Mouse (Mus musculus) MEL (cell line): ENCODE results near the gene Cmpk2. TPM values are rescaled to one million over a fixed set of nuclear protein-coding genes. Genes with fewer than 3 reads are reported as not detected.
A peak's percentile ranks its signal among the peaks of the same experiment; 100 is the strongest.
"Not testable (repeated sequence)": the region's sequence is repeated elsewhere in the genome, so short reads cannot be mapped to it uniquely, and the experiment has no call there.

Source experiments
- DNase-seq: peaks from one replicate; pipeline ENCODE4 v3.0.0; 2011; ENCODE audit warnings: low read depth, low spot score
- H3K27ac ChIP-seq: 2 replicates; pipeline ENCODE4 v1.5.1; 2012; ENCODE audit warnings: low read depth, mild to moderate bottlenecking, control low read depth, low read length, moderate library complexity; ENCODE audit not compliant: control insufficient read depth
- H3K27me3 ChIP-seq, 2 experiments: fragments of 150-350 bp in 1 of 2; sonication (generic) in 1 of 2; 2 replicates each; pipeline ENCODE4 v1.6.1; 2012; ENCODE audit warnings: low read length in 2 of 2, mild to moderate bottlenecking in 2 of 2, improper control_type of control experiment in 1 of 2, moderate library complexity in 1 of 2; ENCODE audit not compliant: insufficient read depth in 2 of 2, control insufficient read depth in 1 of 2
- H3K36me3 ChIP-seq, 2 experiments: 2 replicates each; pipeline ENCODE4 v1.6.1; 2012 to 2014; ENCODE audit warnings: low read length in 2 of 2, improper control_type of control experiment in 1 of 2, inconsistent platforms in 1 of 2, mild to moderate bottlenecking in 1 of 2; ENCODE audit not compliant: insufficient read depth in 2 of 2, control insufficient read depth in 1 of 2
- H3K4me1 ChIP-seq, 2 experiments: fragments of 150-350 bp in 1 of 2; sonication (generic) in 1 of 2; 2 replicates each; pipeline ENCODE4 v1.6.1; 2012; ENCODE audit warnings: low read length in 2 of 2, improper control_type of control experiment in 1 of 2, mild to moderate bottlenecking in 1 of 2; ENCODE audit not compliant: insufficient read depth in 2 of 2, control insufficient read depth in 1 of 2
- H3K4me3 ChIP-seq, 2 experiments: fragments of 150-350 bp in 1 of 2; sonication (generic) in 1 of 2; 2 replicates each; pipeline ENCODE4 v1.5.1; 2012; ENCODE audit warnings: low read depth in 2 of 2, low read length in 2 of 2, mild to moderate bottlenecking in 2 of 2, moderate library complexity in 2 of 2, control low read depth in 1 of 2, improper control_type of control experiment in 1 of 2; ENCODE audit not compliant: control insufficient read depth in 1 of 2, insufficient read depth in 1 of 2
- H3K79me2 ChIP-seq: 2 replicates; pipeline ENCODE4 v1.6.1; 2012; ENCODE audit warnings: mild to moderate bottlenecking, low read length, moderate library complexity; ENCODE audit not compliant: control insufficient read depth, poor library complexity, insufficient read depth
- H3K9ac ChIP-seq: 2 replicates; pipeline ENCODE4 v1.6.1; 2012; ENCODE audit warnings: low read depth, mild to moderate bottlenecking, control low read depth, low read length, moderate library complexity; ENCODE audit not compliant: control insufficient read depth, poor library complexity, severe bottlenecking
- H3K9me3 ChIP-seq: fragments of 150-350 bp; sonication (generic); replicated peaks from 2 replicates; pipeline ENCODE4 v1.6.1; 2012; ENCODE audit warnings: mild to moderate bottlenecking, low read length, improper control_type of control experiment, moderate library complexity; ENCODE audit not compliant: insufficient read depth
- CTCF ChIP-seq, 3 experiments: IDR thresholded peaks in 2 of 3; conservative IDR thresholded peaks in 1 of 3; 2 replicates each; pipeline ENCODE4 v1.5.1; 2011 to 2012; ENCODE audit warnings: low read length in 3 of 3, low read depth in 2 of 3, mild to moderate bottlenecking in 2 of 3, improper control_type of control experiment in 1 of 3, inconsistent platforms in 1 of 3, mixed read lengths in 1 of 3, moderate library complexity in 1 of 3; ENCODE audit not compliant: control insufficient read depth in 1 of 3, insufficient read depth in 1 of 3, poor library complexity in 1 of 3, severe bottlenecking in 1 of 3
- ETS1 ChIP-seq: IDR thresholded peaks from 2 replicates; pipeline ENCODE4 v1.6.1; 2012; ENCODE audit warnings: low read depth, mild to moderate bottlenecking, inconsistent platforms, low read length, improper control_type of control experiment, moderate library complexity
- HCFC1 ChIP-seq: IDR thresholded peaks from 2 replicates; pipeline ENCODE4 v1.6.1; 2012; ENCODE audit warnings: low read depth, mild to moderate bottlenecking, inconsistent platforms, low read length, improper control_type of control experiment, moderate library complexity
- MAFK ChIP-seq: IDR thresholded peaks from 2 replicates; pipeline ENCODE4 v1.6.1; 2011; ENCODE audit warnings: low read depth, mild to moderate bottlenecking, low read length, improper control_type of control experiment, borderline replicate concordance
- MYB ChIP-seq: IDR thresholded peaks from 2 replicates; pipeline ENCODE4 v1.6.1; 2011; ENCODE audit warnings: mild to moderate bottlenecking, low read depth, low read length, improper control_type of control experiment
- MYC ChIP-seq: IDR thresholded peaks from 2 replicates; pipeline ENCODE4 v1.6.1; 2011; ENCODE audit warnings: low read depth, mild to moderate bottlenecking, low read length, improper control_type of control experiment, moderate library complexity
- NELFE ChIP-seq: IDR thresholded peaks from 2 replicates; pipeline ENCODE4 v1.6.1; 2011; ENCODE audit warnings: low read depth, low read length, improper control_type of control experiment
- NRF1 ChIP-seq: IDR thresholded peaks from 2 replicates; pipeline ENCODE4 v1.6.1; 2014; ENCODE audit warnings: low read depth, mild to moderate bottlenecking, inconsistent platforms, low read length, improper control_type of control experiment, moderate library complexity; ENCODE audit not compliant: poor library complexity, insufficient read depth, severe bottlenecking
- RAD21 ChIP-seq: IDR thresholded peaks from 2 replicates; pipeline ENCODE4 v1.6.1; 2011; ENCODE audit warnings: mild to moderate bottlenecking, low read depth, low read length, improper control_type of control experiment
- SIN3A ChIP-seq: IDR thresholded peaks from 2 replicates; pipeline ENCODE4 v1.6.1; 2012; ENCODE audit warnings: low read length, improper control_type of control experiment, inconsistent platforms
- SMC3 ChIP-seq: IDR thresholded peaks from 2 replicates; pipeline ENCODE4 v1.6.1; 2011; ENCODE audit warnings: low read depth, low read length, improper control_type of control experiment
- TCF12 ChIP-seq: IDR thresholded peaks from 2 replicates; pipeline ENCODE4 v1.6.1; 2014; ENCODE audit warnings: low read depth, mild to moderate bottlenecking, inconsistent platforms, low read length, improper control_type of control experiment, moderate library complexity
- USF2 ChIP-seq, 2 experiments: IDR thresholded peaks; 2 replicates each; pipeline ENCODE4 v1.6.1; 2011 to 2012; ENCODE audit warnings: improper control_type of control experiment in 2 of 2, low read length in 2 of 2, borderline replicate concordance in 1 of 2, inconsistent platforms in 1 of 2, low read depth in 1 of 2, mild to moderate bottlenecking in 1 of 2; ENCODE audit not compliant: insufficient read depth in 1 of 2
- ZNF384 ChIP-seq: IDR thresholded peaks from 2 replicates; pipeline ENCODE4 v1.6.1; 2012; ENCODE audit warnings: low read depth, mild to moderate bottlenecking, inconsistent platforms, low read length, improper control_type of control experiment
- polyA plus RNA-seq, 2 experiments: library from polyadenylated mRNA; stranded (reverse) in 1 of 2; unstranded in 1 of 2; fragments of >175 nt in 1 of 2; fragments of >200 nt in 1 of 2; gene quantifications; 2 replicates each; pipeline versions ENCODE4 v1.2.1 to v1.2.4; 2012; ENCODE audit warnings: low replicate concordance in 2 of 2, low read depth in 1 of 2; ENCODE audit not compliant: insufficient read length in 2 of 2, insufficient read depth in 1 of 2, missing spikeins in 1 of 2
- total RNA-seq: library from RNA; depleted of rRNA; stranded (reverse); fragments of 300-350 nt; gene quantifications from 2 replicates; pipeline ENCODE4 v1.2.3, GENCODE M21; 2012; rRNA removed

The Cmpk2 gene
- 0.69 and 0.89 TPM in 2 replicates for total RNA-seq
- 1 to 10 TPM in 1 of 2 experiments, not detected in 1; 3.0 TPM for polyA plus RNA-seq

DNA sequence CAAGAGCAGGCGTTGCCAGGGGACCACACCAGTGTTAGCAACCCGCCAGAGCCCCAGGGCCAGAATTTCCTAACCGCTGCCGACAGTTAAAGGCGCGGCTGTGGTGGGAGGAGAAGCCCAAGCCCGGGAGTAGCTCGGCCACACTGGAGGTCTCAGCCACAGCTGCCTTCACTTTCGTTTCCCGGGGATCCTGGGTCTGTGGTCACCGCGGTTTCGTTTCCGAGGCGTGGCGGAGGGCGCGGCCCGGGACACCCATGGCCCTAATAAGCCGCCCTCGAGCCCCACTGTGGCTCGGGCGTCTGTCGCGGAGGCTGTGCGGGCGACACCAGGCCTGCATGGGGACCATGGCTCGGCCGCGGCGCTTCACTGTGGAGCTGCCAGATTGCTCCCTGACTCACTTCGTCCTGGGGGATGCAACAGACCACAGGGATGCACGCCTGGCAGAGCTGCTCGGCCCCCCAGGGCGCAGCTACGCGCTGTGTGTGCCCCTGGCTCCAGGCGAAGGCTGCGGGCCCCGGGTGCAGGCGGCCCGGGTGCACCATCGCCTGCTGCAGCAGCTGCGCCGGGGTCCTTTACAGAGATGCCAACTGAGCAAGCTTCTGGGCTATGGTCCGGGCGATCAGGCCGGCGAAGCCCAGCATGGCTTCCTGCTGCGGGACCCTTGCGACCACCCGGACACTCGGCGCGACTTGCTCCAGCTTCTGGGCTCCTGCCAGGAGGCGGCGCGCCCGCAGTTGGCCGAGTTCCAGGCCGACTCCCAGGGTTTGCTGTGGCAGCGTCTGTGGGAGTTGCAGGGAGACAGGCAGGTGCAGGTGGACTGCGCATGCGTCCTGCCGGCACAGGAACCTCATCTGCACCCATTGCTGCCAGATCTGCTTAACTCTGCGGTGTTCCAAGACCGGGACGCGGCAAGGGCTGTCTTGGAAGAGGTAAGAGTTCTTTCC is at the start of gene Cmpk2:
Cmpk2 (plus strand) TSS at position 107 of the 944 bp plus-strand sequence.
- Histone ChIP-seq H3K9ac (peak within 1 kb of the TSS; percentile 55), H3K4me1 (no peaks in the 10 kb centered on the region; a peak in 1 of 4 replicates), H3K4me3 (peak within 1 kb of the TSS; percentile 69 to 81), H3K27me3 (no peaks in the 10 kb centered on the region), H3K27ac (no peak within 1 kb of the TSS), H3K79me2 (no peaks in the 10 kb centered on the region), H3K36me3 (no peaks in the 10 kb centered on the region), H3K9me3 (no peaks in the 10 kb centered on the region)
- TF ChIP-seq SIN3A: 0 out of 2 replicates have a peak, but pooled peaks have one; percentile 5
- TF ChIP-seq MYC: no peak
- TF ChIP-seq ETS1: no peak
- no peak for TF ChIP-seq MAFK
- peak; percentile 66 for TF ChIP-seq NRF1
- DNase-seq: peak; percentile 69

DNA sequence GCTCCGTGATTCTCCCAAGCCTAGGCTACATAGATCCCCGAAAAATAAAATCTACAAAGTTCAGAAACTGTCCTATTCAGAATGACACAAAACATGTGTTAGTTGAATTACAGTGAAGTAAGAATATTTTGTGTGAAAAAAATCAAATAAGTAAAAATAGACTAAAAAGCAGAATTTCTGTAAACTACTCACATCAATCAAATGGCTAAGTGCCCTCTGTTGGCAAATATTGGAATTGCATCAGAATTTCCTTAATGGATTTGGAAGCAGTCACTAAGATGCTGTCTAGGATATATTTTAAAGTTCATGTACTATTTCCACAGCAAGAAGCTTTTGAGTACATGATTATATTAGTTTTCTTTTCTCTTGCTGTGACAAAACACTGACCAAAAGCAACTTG is 44.2 kb upstream of the Cmpk2 start:
- no peaks in the 10 kb centered on the region for H3K4me1 ChIP-seq
- H3K9ac ChIP-seq: no peak overlapping the region
- H3K9me3 ChIP-seq: no peaks in the 10 kb centered on the region
- H3K36me3 ChIP-seq: no peaks in the 10 kb centered on the region
- peak; percentile 46 for DNase-seq
- no peaks in the 10 kb centered on the region for H3K27me3 ChIP-seq
- peak; percentile 20; the same call in 1 of the 2 replicates for TF ChIP-seq SMC3
- no peak for TF ChIP-seq HCFC1
- TF ChIP-seq ZNF384: no peak
- TF ChIP-seq TCF12: no peak
- TF ChIP-seq CTCF (IDR thresholded peaks at IDR 0.05 in 2 of 3, conservative IDR thresholded peaks at IDR 0.05 in 1 of 3; ENCODE audit: control insufficient read depth in 1 of 3, insufficient read depth in 1 of 3, low read depth in 2 of 3, low read length in 3 of 3, poor library complexity in 1 of 3, severe bottlenecking in 1 of 3): peak in 2 of 3 experiments; percentile 32 to 38; a peak in 2 of 6 replicates
- no peak for TF ChIP-seq USF2 (IDR thresholded peaks at IDR 0.05; ENCODE audit: borderline replicate concordance in 1 of 2, insufficient read depth in 1 of 2, low read depth in 1 of 2, low read length in 2 of 2)
- no peak for TF ChIP-seq MYB
- no peak for TF ChIP-seq NELFE
- TF ChIP-seq MAFK: no peak
- TF ChIP-seq ETS1: no peak
- TF ChIP-seq RAD21: peak; percentile 18
- no peak overlapping the region for H3K27ac ChIP-seq
- no peaks in the 10 kb centered on the region for H3K79me2 ChIP-seq
- H3K4me3 ChIP-seq: no peak overlapping the region

DNA sequence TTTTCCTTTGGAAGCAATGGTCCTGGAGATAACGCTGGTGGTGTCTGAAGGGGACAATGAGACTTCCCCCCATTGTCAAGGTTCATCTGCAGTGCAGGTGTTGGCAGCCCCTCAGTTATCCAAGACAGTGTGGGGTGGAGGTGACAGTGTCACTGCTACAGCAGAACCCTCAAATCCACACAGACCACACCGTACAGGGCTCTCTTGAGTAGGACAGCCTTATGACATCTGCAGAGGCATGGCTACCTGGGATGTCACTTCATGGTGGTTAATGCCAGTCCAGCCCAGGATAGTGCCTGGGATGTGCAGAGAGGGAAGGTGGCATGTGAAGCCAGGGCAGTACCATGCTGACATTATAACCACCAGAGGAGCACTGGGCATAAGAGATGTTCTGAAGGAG is 40.2 kb upstream of the Cmpk2 start:
- not testable (repeated sequence) for H3K4me1 ChIP-seq, H3K27me3 ChIP-seq, H3K36me3 ChIP-seq, H3K4me3 ChIP-seq, H3K79me2 ChIP-seq, H3K9ac ChIP-seq, H3K27ac ChIP-seq, H3K9me3 ChIP-seq, DNase-seq
